Mouse (Mus musculus) ES-Bruce4 (cell line): ENCODE results near the gene Cep78.

Experiments
- CTCF ChIP-seq: IDR thresholded peaks from one replicate; pipeline ENCODE4 v1.8.1; 2011; ENCODE audit warnings: low read depth, low read length
- POLR2A ChIP-seq: IDR thresholded peaks from one replicate; pipeline ENCODE4 v1.8.1; 2011; ENCODE audit warnings: low read length; ENCODE audit not compliant: insufficient read depth

DNA sequence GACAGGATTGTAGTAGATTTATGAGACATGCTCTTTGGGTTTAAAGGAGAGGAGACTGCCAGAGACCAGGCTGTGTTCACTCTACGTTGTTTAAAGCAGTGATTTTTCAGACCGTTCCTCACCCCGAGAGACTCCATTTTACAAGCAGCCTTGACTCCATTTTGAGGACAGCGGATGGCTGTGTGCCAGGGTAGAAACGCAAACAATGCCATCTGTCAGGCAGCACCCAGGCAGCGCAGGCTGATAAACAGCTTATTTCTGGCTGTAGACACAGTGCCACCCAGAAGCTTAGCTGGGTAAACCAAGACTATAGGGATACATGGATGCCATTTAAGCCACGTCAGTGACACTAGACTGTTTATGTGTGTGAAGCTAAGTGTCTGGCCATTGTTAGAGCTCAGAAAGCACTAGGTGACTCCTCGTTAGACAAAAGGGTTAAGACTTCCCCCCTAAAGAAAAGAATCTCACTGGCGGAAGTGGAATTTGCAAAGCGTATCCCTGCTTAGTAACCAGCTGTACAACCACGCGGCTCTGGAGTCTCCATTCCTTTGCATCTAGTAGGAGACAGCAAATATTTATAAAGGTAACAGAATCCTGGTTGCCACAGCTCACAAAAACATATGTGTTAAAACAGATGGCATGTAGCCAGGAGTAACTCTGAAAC is 12.2 kb upstream of the Cep78 start:
- no peak for TF ChIP-seq POLR2A
- no peak for TF ChIP-seq CTCF
